Mouse (Mus musculus) mesoderm, embryonic 11.5 days (tissue): ENCODE data around the gene Ptprt.

Experiments
- DNase-seq: peaks from one replicate; pipeline ENCODE4 v3.0.0-alpha.2; 2012; ENCODE audit warnings: low read depth, low spot score

Gene Ptprt

DNA sequence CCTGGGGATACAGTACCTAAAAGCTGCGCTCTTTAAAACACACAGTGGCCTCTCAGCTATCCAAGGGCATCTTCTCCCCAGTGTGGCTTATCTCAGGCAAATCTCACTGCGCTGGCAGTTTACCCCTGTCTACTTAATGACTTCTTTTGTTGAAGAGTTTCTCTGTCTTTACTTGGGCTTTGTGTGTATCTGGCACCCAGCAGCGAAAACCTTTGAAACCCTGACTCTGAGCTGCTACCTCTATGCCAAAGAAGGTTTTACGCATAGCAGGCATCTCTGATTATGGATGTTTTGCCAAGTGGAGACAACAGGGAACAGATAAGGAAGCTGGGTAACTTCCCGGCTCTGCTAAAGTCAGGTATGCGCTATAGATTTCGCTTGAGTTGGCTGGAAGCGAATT is 956.1 kb downstream of the Ptprt start:
- no peak for DNase-seq

DNA sequence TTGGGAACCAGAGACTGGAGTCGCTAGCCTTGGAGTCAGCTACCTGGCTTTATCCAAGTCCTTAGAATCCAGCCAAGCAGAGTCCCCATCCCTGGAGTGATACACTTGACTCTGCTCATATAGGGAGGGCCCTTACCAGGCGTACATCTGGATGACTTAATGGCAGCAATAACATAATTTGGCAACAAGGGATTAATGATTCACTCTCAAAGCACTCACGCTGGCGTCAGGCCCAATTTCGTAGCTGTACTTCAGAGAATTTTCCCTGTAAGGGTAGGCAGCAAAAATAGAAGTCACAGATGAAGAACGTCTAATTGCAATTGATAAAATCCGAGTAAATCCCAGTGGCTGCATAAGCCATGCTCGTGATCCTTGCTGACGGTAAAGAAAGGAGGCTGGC is 956.5 kb downstream of the Ptprt start:
- no peak for DNase-seq

- no peak for DNase-seq
Observed at GRCm38 (mm10) chr2:161695819-161696218, 965.1 kb downstream of the Ptprt start.

GRCm38 (mm10) chr2:161668302-161668986 is 992.5 kb downstream of the Ptprt start:
- DNase-seq, result peak; percentile 22

DNA sequence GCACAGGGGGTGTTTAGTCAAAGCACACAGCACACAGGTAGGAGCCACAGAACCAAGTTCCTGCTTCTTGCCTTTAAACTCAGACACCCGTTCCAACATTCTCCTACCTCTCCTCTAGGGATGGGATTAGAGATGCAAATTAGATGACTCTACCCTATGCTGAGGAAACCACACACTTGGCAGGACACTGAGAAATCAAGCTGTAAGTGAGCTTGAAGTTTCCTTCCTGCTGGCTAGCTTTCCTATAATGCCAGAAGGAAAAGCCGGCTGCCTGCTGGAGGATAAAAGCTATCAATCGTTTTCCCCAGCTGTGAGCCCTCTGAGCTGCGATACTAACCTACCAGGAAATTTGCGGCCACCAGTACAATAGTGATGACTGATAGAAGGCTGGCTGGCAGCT is 999.0 kb downstream of the Ptprt start:
- DNase-seq, result no peak

DNA sequence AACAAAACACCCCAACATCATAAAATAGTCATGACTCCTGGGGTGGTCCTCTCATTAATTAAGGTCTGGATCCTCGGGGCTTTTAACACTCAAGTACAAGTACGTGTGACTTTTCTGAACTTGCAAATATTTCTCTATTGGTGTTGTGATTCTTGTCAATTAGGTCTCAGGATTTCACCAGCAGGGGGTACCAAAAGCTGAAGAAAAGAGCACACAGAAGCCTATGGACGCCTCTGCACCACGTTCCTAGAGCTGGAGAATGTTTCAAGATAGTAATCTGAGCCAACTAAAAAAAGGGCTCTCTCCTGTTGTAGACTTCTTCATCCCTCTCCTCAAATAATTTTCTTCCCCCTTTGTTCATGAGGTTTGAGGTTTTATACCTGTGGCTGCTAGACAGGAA is 1000.1 kb downstream of the Ptprt start:
- DNase-seq, result peak; percentile 26

DNA sequence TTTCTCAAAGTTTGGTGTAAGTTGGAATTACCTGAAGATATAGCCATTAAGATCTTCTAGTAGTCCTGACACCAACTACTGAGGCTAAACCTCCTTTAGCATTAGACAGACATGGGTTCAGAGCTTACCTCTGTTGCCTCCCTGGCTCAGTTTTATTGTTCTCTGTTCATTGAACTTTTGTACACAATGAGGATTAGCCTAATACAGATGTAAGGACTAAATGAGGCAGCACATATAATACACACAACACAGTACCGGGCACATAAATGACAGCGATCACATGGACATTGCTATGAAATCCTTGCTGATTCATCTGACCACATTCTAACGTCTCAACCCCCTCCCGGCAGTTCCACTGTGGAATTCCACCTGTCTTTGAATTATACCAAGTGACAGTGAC is 1003.9 kb downstream of the Ptprt start:
- no peak for DNase-seq

DNA sequence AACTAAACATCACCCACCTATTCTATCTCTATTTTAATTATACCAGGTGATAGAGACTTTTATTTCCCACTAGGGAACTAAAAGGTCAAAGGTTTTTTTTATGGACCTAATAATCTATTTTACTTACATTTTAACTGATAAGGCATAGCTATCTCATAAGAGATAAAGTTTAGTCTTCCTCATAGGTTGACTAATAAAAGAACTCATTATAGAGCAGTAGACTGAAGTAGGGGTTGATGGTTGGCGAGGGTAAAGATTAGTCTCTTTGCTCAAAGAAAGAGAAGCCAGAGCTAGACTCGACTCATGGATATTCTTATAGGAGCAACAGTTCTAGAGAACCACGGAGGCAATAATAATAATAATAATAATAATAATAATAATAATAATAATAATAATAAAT is 1004.3 kb downstream of the Ptprt start:
- DNase-seq, result no peak

GRCm38 (mm10) chr2:161640805-161641204 is 1020.1 kb downstream of the Ptprt start:
- DNase-seq, result no peak

DNA sequence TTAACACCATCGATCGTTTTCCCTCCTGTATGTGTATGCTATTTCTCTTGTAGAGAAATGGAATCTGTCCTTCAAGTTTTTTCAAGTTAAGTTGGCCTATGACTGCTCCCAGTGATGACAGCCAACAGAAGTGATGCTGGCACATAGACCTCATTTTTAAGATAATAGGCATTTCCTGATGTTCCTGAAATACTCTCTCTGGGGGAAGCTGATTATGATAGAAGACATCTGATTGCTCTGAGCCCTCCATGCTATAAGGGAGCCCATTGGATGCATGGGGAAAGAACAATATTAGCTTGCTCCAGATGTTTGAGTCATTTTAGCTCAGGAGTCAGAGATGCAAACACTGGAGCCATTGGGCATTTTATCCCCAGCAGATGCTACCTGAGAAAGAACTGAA is 1026.9 kb downstream of the Ptprt start:
- DNase-seq, result no peak

DNA sequence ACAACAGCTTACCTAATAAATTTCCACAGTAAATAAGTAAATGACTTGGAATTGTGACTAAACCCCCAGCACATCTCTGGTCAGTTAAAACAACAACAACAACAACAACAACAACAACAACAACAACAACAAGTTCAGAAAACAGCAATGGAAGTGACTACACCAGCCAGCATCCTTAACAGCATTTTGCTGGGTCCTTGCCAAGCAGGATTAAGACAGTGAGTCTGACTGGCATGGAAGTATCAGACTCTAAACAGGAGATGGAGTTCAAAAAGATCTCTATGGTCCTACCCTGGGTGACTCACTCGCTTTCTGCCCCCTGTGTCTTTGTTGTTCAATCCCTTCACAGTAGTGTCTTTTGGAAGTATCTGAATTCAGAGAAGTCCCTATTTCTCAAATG is 1035.1 kb downstream of the Ptprt start:
- DNase-seq, result no peak

GRCm38 (mm10) chr2:161608401-161608800 is 1052.5 kb downstream of the Ptprt start:
- DNase-seq, result peak; percentile 16

DNA sequence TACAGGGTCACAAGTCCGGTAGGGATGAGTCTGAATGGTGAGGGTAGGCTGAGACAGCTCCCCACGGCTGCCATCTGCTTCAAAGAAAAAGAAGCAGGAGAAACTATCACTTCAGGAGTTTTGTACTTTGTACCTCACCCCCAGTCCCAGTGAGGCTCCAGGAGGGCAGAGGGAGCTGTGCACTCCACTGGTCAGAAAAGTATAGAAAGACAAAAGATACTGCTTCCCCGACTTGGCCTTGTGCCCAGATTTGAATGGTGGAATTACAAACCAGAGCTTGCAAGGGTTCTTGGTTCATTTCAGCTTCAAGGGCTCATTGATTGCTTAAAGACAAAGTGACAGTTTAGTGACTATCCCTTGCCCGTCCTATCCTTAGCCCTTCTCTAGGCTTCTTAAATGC is 1053.6 kb downstream of the Ptprt start:
- no peak for DNase-seq

DNA sequence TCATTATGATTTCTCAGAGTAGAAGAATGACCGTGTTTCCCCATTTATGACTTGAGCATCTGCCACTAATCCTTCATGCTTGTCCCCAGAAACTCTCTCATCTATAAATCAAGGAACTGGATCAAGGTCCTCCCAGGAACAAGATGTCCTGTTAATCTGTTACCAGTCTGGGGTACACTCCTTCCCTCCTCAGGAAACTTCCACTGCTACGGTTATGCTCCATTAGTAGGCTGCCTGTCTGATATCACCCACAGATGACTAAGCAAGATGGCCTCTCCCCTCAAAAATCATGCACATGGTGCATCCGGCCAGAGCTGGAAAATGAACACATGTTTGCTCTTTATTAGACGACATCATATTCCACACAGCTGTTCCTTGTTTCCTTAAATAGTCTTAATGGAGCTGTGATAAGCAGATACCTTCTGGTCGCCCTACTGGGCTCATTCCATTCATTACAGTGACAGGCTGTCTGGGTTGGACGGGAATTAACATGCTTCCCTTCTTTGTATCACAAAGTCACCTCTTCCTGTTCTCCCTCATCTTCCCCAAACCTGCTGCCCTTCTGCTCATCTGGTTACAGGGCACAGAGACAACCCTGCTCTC is 1060.6 kb downstream of the Ptprt start:
- DNase-seq, result peak; percentile 42

DNA sequence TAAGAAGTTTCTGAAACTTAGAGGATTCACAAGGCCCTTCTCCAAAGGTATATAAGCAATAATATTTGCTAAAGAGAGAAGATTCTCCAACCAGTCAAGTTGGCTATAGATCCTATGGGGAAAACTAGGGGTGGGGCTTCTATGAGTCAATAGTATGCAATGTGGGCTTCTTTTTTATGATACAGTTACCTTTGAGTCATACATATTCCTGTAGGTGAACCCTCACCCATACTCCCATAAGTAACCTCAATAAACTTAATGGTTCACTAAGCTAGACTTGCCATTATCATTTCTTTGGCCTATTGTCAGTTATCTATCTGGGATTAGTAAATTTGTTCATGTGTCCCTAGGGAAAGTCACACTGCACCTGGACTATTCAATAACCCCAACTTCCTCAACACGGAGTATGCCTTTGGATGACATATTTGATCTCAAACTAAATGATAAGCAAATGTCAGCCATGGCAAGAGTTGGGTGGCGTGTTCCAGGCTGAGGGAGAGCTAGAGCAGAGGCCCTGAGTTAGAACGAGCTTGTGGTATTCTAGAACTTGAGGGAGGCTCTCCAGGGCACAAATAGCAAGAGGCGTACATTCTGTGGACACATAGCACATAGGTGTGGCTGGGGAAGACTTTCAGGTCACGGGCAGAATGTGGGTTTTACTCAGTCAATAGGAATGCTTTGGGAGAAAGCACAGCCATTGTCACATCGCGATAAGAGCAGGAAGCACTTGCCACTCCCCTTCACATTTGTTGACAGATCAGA is 1067.4 kb downstream of the Ptprt start:
- DNase-seq, result no peak

GRCm38 (mm10) chr2:161574401-161574800 is 1086.5 kb downstream of the Ptprt start:
- no peak for DNase-seq

GRCm38 (mm10) chr2:161572201-161572600 is 1088.7 kb downstream of the Ptprt start:
- no peak for DNase-seq

DNA sequence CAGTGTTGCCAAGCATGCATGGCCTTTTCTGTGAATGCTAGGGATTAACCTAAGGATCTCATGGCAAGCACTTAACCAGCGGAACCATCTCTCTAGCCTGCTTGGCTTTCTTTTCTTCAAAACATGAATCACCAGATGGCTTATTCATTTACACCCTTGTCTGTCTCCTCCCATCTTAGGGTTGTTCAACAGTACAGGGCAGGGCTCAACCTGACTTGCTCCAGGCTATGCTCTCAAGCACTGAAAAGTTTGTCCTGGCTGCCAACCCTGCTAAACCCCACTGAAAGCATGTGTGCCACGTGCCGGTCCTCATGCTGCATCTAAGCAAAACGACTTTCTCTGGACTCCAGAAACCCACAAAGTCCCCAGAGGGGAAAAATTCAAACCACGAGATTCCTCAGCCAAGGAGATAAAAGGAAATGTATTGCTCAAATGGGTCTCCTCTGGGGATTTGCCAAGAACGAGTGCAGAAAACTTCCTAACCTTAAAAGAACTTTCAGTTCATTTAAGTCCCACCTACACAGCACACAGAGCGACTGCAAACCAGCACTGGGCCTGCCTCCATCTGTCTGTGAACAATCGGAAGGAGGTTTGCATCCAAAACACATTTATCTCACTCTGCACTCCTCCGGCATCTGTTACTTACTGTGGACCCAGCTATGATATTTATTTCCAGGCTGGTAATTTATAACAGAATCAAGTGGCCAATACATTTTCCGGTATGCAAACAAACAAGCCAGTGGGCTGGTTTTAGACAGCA is 1090.5 kb downstream of the Ptprt start:
- peak; percentile 3 for DNase-seq

DNA sequence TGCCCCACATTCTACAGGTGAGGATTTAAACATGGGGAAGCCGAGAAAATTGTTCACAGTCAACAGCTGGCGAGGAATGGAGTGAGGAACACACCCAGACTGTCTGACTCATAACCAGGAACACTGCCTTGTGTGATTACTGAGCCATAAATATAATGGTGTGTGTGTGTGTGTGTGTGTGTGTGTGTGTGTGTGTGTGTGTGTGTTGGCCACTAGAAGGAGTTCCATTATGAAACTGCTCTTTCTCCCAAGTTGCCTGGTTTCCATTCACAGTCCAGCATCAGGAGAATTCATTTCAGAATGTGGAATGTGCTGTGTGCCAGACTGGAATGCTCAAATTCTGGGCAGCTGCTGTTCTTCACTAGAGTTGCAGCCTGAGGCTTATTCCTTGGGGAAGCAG is 1099.4 kb downstream of the Ptprt start:
- peak; percentile 20 for DNase-seq

GRCm38 (mm10) chr2:161557874-161558273 is 1103.1 kb downstream of the Ptprt start:
- no peak for DNase-seq

DNA sequence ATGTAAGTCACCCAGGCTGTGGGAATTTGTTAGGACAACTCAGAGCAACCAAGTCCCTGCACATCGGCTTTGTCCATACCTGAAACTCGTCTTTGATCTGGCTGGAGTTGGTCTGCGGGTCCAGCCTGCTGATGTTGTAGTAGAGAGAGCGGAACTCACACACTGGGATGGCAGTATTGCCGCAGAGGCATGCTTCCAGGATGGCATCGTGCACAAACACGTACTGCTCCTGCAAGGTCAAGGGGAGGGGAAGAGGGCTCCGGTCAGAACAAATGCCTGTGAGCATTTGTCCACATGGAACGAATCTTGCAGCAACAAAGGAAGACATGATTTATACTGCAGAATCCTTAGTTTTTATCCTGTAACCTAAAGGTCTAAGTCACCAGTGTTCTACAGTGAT is 1107.3 kb downstream of the Ptprt start:
- no peak for DNase-seq

DNA sequence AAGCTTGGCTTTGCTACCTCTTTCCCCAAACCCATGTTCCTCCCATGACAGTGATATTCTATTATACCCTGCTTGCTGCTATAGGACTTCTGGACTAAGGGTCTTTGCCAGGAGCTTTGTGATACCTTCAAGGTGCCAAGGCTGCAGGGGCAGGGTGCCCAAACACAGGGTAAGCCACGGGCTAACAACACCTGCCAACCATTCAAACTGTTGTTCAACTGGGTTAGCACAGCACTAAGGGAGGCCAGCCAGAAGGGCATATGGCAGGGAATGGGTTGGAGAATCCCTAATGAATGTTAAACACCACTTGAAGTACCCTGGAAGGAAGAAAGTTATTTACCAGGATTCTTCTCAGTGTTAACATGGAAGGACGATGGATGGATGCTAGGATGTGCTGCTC is 1108.9 kb downstream of the Ptprt start:
- DNase-seq, result no peak
